Mouse (Mus musculus) limb, embryonic 10.5 days (tissue): ENCODE data around the gene Tgtp2. TPM values are rescaled to one million over a fixed set of nuclear protein-coding genes. Genes with fewer than 3 reads are reported as not detected.

ENCODE experiments used
- polyA plus RNA-seq: library from polyadenylated mRNA; unstranded; fragments of >200 nt; fragmentation: Nextera tagmentation; extraction: Ambion mirVana; gene quantifications from 2 replicates; pipeline ENCODE4 v1.2.1, GENCODE M21; 2016

Tgtp2 gene
- polyA plus RNA-seq, 1 experiment from 2014 or later = not detected

Other genes with a start within 250 kb of the Tgtp2 start
- 4.2 and 6.1 TPM in 2 replicates for gene Trim41, start 246.9 kb downstream of the Tgtp2 start, polyA plus RNA-seq
- 0.70 TPM in 1 of 2 replicates, not detected in the other for gene Trim7, start 238.1 kb downstream of the Tgtp2 start, polyA plus RNA-seq
- gene Gm12184, start 237.6 kb downstream of the Tgtp2 start, polyA plus RNA-seq = 2.9 and 5.1 TPM in 2 replicates
- 1.0 and 1.4 TPM in 2 replicates for gene Irgm1, start 192.5 kb downstream of the Tgtp2 start, polyA plus RNA-seq
- gene Gm5431, start 162.0 kb downstream of the Tgtp2 start, polyA plus RNA-seq = not detected in 2 replicates
- 1.1 and 2.5 TPM in 2 replicates for gene Psme2b, start 118.0 kb downstream of the Tgtp2 start, polyA plus RNA-seq
- gene Olfr56, start 85.3 kb downstream of the Tgtp2 start, polyA plus RNA-seq = not detected in 2 replicates
- 0.14 and 0.28 TPM in 2 replicates for gene 9930111J21Rik1, start 84.8 kb downstream of the Tgtp2 start, polyA plus RNA-seq
- gene Gm12185, start 72.0 kb downstream of the Tgtp2 start, polyA plus RNA-seq = not detected in 2 replicates
- not detected in 2 replicates for gene Tgtp1, start 70.0 kb downstream of the Tgtp2 start, polyA plus RNA-seq
- gene 9930111J21Rik2, start 13.0 kb downstream of the Tgtp2 start, polyA plus RNA-seq = 0.11 and 0.13 TPM in 2 replicates
- gene Ifi47, start 12.4 kb upstream of the Tgtp2 start, polyA plus RNA-seq = 0.45 and 0.49 TPM in 2 replicates
- gene Olfr1396, start 50.7 kb upstream of the Tgtp2 start, polyA plus RNA-seq = not detected in 2 replicates
- gene Olfr1395, start 78.1 kb upstream of the Tgtp2 start, polyA plus RNA-seq = not detected in 2 replicates
- not detected in 2 replicates for gene Olfr1394, start 90.2 kb upstream of the Tgtp2 start, polyA plus RNA-seq
- gene Btnl9, start 123.0 kb upstream of the Tgtp2 start, polyA plus RNA-seq = 0.34 TPM in 1 of 2 replicates, not detected in the other
- gene Zfp62, start 139.1 kb upstream of the Tgtp2 start, polyA plus RNA-seq = 34.6 and 48.3 TPM in 2 replicates
- gene Mgat1, start 180.0 kb upstream of the Tgtp2 start, polyA plus RNA-seq = 40.0 and 46.0 TPM in 2 replicates
- gene Olfr1393, start 214.1 kb upstream of the Tgtp2 start, polyA plus RNA-seq = not detected in 2 replicates
- gene Olfr1392, start 221.1 kb upstream of the Tgtp2 start, polyA plus RNA-seq = not detected in 2 replicates
- gene Olfr10, start 240.5 kb upstream of the Tgtp2 start, polyA plus RNA-seq = not detected in 2 replicates